Mouse (Mus musculus): ENCODE data around the gene Pdik1l. TPM values are rescaled to one million over a fixed set of nuclear protein-coding genes. Genes with fewer than 3 reads are reported as not detected.

The Pdik1l gene
- polyA plus RNA-seq, 1 experiment from 2014 or later: 20.0 TPM

GRCm38 (mm10) chr4:134246256-134246655, 41.4 kb downstream of the Pdik1l start:
- no peaks in the 10 kb centered on the region for H3K36me3 ChIP-seq
- no peak overlapping the region for H3K9ac ChIP-seq
- H3K4me2 ChIP-seq: no peak overlapping the region
- H3K9me3 ChIP-seq: no peaks in the 10 kb centered on the region
- no peak overlapping the region for H3K27ac ChIP-seq
- peaks cover 31% of the 10 kb centered on the region for H3K27me3 ChIP-seq (replicated peaks)
- no peak overlapping the region for H3K4me3 ChIP-seq (replicated peaks)
- peaks cover 32% of the 10 kb centered on the region for H3K4me1 ChIP-seq
- 48% methylated on average over 4 of the region's 4 CpGs for WGBS
- ATAC-seq (ENCODE audit: insufficient read depth, low FRiP score, low read depth): no peak

DNA sequence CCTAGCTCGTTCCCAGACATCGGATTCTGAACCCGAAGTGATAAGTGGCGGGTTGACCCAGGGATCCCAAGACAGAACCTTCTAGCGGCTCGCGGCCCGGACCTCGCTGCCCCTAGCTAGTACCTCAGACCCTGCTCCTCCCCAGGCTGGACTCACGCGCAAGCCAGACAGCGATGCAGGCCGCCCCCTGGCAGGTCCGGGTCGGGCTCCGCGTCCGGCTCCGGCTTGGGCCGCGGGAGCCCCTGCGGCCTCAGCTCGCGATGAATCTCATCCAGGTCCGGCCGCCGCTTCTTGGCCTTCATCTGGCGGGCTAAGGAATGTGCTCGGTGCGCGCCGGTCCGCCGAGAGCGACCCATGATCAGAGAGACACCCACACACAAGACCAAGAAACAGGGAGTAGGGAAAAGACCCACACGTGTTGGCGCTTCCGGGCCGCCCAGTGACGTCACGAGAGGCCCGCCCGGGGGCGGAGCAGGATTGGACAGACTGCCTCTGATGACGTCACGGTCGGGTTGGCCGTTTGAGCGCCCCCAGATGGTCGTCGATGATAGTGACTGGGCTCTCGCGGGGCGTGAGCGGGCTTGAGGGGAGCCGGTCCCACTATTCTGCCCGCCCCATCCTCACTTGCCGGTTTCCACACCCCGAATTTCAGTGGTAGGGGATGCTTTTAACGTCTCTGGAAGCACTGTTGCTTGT, 42.4 kb downstream of the Pdik1l start, which contains the start of gene Zfp593:
Gene Zfp593, minus strand, starts transcription at position 445 of the 696 bp plus-strand sequence.
- Histone ChIP-seq H3K9me3 (no peaks in the 10 kb centered on the region), H3K27ac (no peak within 1 kb of the TSS)

GRCm38 (mm10) chr4:134243516-134244250, 44.0 kb downstream of the Pdik1l start, which contains the start of gene E130218I03Rik:
Gene E130218I03Rik (plus strand): TSS chr4:134243662.
- H3K27ac ChIP-seq: no peak within 1 kb of the TSS
- H3K9me3 ChIP-seq: no peaks in the 10 kb centered on the region
- ATAC-seq (ENCODE audit: insufficient read depth, low FRiP score, low read depth): no peak
- H3K27me3 ChIP-seq (replicated peaks): peaks cover 15% of the 10 kb centered on the region
- H3K4me1 ChIP-seq: peaks cover 15% of the 10 kb centered on the region
- no peaks in the 10 kb centered on the region for H3K36me3 ChIP-seq
- WGBS: 92% methylated on average over 17 of the region's 17 CpGs
- peak within 1 kb of the TSS; percentile 87 for H3K4me3 ChIP-seq (replicated peaks)
- H3K9ac ChIP-seq: no peak within 1 kb of the TSS
- peak within 1 kb of the TSS; percentile 93 for H3K4me2 ChIP-seq

More for the DNA sequence above, 42.4 kb downstream of the Pdik1l start, which contains the start of gene Zfp593:
- ATAC-seq (ENCODE audit: insufficient read depth, low FRiP score, low read depth): peak; percentile 79; the same call in 1 of the 2 replicates
- H3K4me1 ChIP-seq: peaks cover 23% of the 10 kb centered on the region
- H3K4me3 ChIP-seq (replicated peaks): peak within 1 kb of the TSS; percentile 87
- peak within 1 kb of the TSS; percentile 93 for H3K4me2 ChIP-seq
- WGBS: under 1% methylated on average over 58 of the region's 60 CpGs
- H3K27me3 ChIP-seq (replicated peaks): peaks cover 22% of the 10 kb centered on the region
- peak within 1 kb of the TSS; percentile 77 for H3K9ac ChIP-seq
- no peaks in the 10 kb centered on the region for H3K36me3 ChIP-seq

GRCm38 (mm10) chr4:134238686-134239085, 49.0 kb downstream of the Pdik1l start:
- Histone ChIP-seq H3K36me3 (no peaks in the 10 kb centered on the region), H3K27ac (no peak overlapping the region), H3K4me1 (peaks cover 8% of the 10 kb centered on the region; the same call in 1 of the 2 replicates), H3K27me3 (replicated peaks) (0 out of 2 replicates have a peak, but pooled peaks cover 2% of the 10 kb centered on the region), H3K4me2 (peak overlapping the region; percentile 49), H3K4me3 (replicated peaks) (peak overlapping the region; percentile 37), H3K9me3 (no peaks in the 10 kb centered on the region), H3K9ac (no peak overlapping the region)
- no peak for ATAC-seq (ENCODE audit: insufficient read depth, low FRiP score, low read depth)
- 5% methylated on average over 10 of the region's 10 CpGs for WGBS

GRCm38 (mm10) chr4:134238279-134238651, 49.4 kb downstream of the Pdik1l start, which contains the start of gene Cnksr1:
Gene Cnksr1 (minus strand): TSS chr4:134238399.
- H3K4me1 ChIP-seq: peaks cover 8% of the 10 kb centered on the region; the same call in 1 of the 2 replicates
- WGBS: 5% methylated on average over 18 of the region's 18 CpGs
- H3K9ac ChIP-seq: peak within 1 kb of the TSS; percentile 6; the same call in 1 of the 2 replicates
- H3K4me2 ChIP-seq: peak within 1 kb of the TSS; percentile 49
- H3K4me3 ChIP-seq (replicated peaks): peak within 1 kb of the TSS; percentile 37
- no peaks in the 10 kb centered on the region for H3K9me3 ChIP-seq
- H3K36me3 ChIP-seq: no peaks in the 10 kb centered on the region
- ATAC-seq (ENCODE audit: insufficient read depth, low FRiP score, low read depth): peak; percentile 94
- H3K27ac ChIP-seq: peak within 1 kb of the TSS; percentile 67
- 0 out of 2 replicates have a peak, but pooled peaks cover 2% of the 10 kb centered on the region for H3K27me3 ChIP-seq (replicated peaks)

GRCm38 (mm10) chr4:134237582-134238278, 50.0 kb downstream of the Pdik1l start:
- 21% methylated on average over 19 of the region's 19 CpGs for WGBS
- Histone ChIP-seq H3K4me1 (peaks cover 8% of the 10 kb centered on the region; the same call in 1 of the 2 replicates), H3K9ac (peak overlapping the region; percentile 6; the same call in 1 of the 2 replicates), H3K4me2 (peak overlapping the region; percentile 49), H3K36me3 (no peaks in the 10 kb centered on the region), H3K9me3 (no peaks in the 10 kb centered on the region), H3K27me3 (replicated peaks) (0 out of 2 replicates have a peak, but pooled peaks cover 2% of the 10 kb centered on the region), H3K4me3 (replicated peaks) (peak overlapping the region; percentile 37), H3K27ac (peak overlapping the region; percentile 67)
- ATAC-seq (ENCODE audit: insufficient read depth, low FRiP score, low read depth): peak; percentile 51

DNA sequence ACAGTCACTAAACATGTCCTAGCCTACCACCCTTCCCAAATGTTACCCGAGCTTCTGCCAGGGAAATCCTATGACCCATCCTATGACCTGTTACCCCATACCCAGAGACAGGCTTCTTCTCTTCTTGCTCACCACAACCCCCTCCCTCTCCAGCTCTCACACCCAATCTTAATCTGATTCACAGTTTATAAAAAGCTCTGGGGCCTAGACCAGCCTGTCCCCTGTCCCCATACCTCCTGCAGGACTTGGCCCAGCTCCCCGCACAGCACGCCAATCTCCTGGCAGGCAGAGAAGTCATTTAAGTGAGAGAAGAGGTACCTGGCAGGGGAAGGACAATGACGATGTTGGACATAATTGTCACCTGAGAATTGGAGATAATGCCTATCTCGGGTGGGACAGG, 52.8 kb downstream of the Pdik1l start:
- Histone ChIP-seq H3K9me3 (no peaks in the 10 kb centered on the region), H3K27ac (no peak overlapping the region), H3K36me3 (no peaks in the 10 kb centered on the region), H3K4me1 (peaks cover 8% of the 10 kb centered on the region; the same call in 1 of the 2 replicates), H3K4me3 (replicated peaks) (no peak overlapping the region), H3K27me3 (replicated peaks) (0 out of 2 replicates have a peak, but pooled peaks cover 2% of the 10 kb centered on the region), H3K9ac (no peak overlapping the region), H3K4me2 (no peak overlapping the region)
- WGBS: 78% methylated on average over 5 of the region's 5 CpGs
- no peak for ATAC-seq (ENCODE audit: insufficient read depth, low FRiP score, low read depth)

DNA sequence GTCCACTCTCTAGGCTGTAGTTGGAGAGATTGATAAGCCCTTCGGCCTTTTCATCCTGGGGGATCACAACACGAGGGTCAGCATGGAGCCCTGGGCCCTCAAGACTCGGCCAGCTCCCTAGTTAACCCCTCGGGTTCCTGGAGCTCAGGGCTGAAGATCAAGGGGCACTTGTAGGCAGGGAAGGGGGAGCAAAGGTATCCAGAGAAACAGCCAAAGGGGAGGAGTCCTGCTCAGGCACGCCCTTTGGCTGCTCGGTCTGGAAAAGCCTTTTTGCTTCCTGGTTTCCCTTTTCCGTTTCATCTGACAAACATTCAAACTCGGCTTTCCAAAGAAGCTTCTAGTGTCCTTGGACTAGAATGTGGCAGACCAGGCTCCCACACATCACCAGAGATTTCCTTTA, 57.3 kb downstream of the Pdik1l start:
- Histone ChIP-seq H3K4me3 (replicated peaks) (no peak overlapping the region), H3K27ac (no peak overlapping the region), H3K9me3 (no peaks in the 10 kb centered on the region), H3K9ac (no peak overlapping the region), H3K4me1 (no peaks in the 10 kb centered on the region), H3K36me3 (no peaks in the 10 kb centered on the region), H3K27me3 (replicated peaks) (no peaks in the 10 kb centered on the region), H3K4me2 (no peak overlapping the region)
- no peak for ATAC-seq (ENCODE audit: insufficient read depth, low FRiP score, low read depth)
- 36% methylated on average over 8 of the region's 8 CpGs for WGBS

DNA sequence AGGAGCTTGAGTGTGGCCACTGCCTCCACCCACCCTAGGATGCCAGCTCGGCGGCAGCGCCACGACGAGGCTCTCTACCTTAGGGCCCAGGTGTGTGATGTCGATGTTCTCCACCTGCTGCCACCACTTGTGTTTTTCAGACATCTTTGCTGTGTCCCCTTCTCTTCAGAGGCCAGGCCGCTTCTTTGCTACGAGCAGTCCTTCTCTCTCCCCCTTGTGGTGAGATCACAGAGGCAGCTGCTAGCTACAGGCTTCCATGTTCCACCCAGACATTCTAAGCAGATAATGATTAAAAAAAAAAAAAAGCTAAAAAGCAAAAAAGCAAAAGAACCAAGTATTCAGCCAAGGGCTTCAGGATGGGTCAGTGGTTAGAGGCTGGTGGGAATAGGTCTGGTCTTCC, 60.5 kb downstream of the Pdik1l start, which contains the start of gene Catsper4:
Gene Catsper4, minus strand, starts transcription at position 190 of the 400 bp plus-strand sequence.
- Histone ChIP-seq H3K36me3 (no peaks in the 10 kb centered on the region), H3K4me3 (replicated peaks) (no peak within 1 kb of the TSS), H3K4me2 (no peak within 1 kb of the TSS), H3K9me3 (no peaks in the 10 kb centered on the region), H3K27me3 (replicated peaks) (no peaks in the 10 kb centered on the region), H3K27ac (no peak within 1 kb of the TSS), H3K9ac (no peak within 1 kb of the TSS), H3K4me1 (no peaks in the 10 kb centered on the region)
- no peak for ATAC-seq (ENCODE audit: insufficient read depth, low FRiP score, low read depth)
- WGBS: 66% methylated on average over 8 of the region's 8 CpGs
